Mouse (Mus musculus) cerebral cortex, adult 2 months (tissue): ENCODE results near the gene Gata3.

Experiments used
- WGBS: fragments of 180-500 bp; shearing (Covaris S2); methylation state at CpG from one replicate; pipeline ENCODE4 v1.1.7; 2018; 5-methylcytosine and 5-hydroxymethylcytosine counted together

Gene Gata3

GRCm38 (mm10) chr2:9886031-9886430 lies 3.8 kb downstream of the Gata3 start:
- 58% methylated on average over 3 of the region's 3 CpGs for WGBS

- WGBS, result 12% methylated on average over 14 of the region's 14 CpGs
Measured at GRCm38 (mm10) chr2:9885217-9885770, 4.5 kb downstream of the Gata3 start.

- WGBS, result 11% methylated on average over 15 of the region's 15 CpGs
Measured at GRCm38 (mm10) chr2:9884533-9885216, 5.2 kb downstream of the Gata3 start.

DNA sequence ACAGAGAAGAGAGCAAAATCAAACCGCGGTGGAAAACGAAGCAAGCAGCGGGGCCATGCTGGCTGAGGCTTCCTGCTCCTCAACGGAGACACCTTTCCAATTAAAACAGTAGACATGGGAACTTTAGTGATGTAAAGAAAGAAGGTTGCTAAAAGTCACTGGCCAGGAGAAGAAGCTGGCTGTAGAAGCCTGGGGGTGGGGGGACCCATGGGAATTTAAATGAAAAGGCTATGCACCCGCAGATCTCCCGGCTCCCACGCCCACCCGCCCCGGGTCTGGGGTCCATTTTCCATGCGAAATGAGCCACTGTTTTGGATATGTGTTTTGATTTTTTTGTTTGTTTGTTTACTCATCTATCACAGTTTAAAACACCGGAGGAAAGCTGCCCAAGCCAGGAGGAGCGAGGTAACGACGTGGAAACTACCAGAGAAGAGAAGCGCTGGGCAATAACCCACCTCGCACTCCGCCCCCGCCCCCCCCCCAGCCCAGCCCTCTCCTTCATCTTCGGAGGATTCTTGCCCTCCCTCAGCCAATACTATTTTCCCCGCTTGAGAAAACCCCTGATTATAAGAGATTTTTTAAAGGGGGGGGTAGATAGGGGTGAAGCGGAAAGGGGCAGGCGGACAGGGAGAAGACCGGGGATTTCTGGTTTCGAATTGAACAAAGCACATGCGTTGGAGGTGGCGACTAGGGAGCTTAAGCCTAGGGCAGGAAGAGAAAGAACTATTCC lies 5.9 kb downstream of the Gata3 start:
- WGBS, result 4% methylated on average over 27 of the region's 27 CpGs

DNA sequence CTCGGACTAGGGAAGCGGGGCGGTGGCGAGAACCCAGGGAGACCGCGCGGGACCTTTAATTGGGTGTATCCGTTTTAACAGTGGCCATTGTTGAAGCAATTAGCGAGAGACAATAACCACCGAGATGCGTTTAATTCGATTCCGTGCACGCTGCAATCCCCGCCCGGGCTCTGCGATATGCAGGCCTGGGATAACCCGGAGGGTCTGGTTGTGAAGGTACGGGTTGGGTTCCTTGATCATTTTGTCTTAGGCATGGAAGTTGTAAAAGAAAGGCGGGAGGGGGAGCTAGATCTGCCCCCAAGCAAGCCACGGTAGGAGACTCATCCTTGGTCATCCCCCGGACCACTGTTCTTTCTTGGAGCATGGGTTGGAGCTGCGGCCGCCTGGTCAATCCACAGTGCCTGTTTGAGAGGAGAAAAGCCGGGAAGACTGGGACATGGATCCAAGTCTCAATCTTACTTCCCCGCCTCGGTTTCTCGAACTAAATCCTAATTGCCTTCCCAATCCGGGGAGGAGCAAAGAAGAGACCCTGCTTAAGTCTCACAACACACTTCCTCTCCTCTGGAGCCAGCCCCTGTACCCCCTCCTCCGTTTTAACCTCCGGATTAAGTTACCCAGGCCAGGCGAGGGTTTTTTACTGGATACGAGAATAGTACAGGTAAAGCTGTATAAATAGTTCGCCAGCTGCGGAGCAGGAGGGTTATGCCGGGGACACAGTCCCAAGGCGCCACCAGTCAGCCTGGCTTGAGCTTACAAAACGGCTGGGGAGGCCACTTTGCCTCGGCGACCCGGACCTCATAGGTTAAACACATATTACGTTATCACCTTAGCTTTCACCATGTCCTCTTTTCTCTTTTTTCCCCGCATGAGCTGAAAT lies 6.7 kb downstream of the Gata3 start:
- WGBS, result 3% methylated on average over 43 of the region's 43 CpGs

GRCm38 (mm10) chr2:9882371-9882925 lies 7.4 kb downstream of the Gata3 start:
- 2% methylated on average over 39 of the region's 39 CpGs for WGBS

GRCm38 (mm10) chr2:9881611-9882023 lies 8.2 kb downstream of the Gata3 start:
- 7% methylated on average over 13 of the region's 13 CpGs for WGBS

DNA sequence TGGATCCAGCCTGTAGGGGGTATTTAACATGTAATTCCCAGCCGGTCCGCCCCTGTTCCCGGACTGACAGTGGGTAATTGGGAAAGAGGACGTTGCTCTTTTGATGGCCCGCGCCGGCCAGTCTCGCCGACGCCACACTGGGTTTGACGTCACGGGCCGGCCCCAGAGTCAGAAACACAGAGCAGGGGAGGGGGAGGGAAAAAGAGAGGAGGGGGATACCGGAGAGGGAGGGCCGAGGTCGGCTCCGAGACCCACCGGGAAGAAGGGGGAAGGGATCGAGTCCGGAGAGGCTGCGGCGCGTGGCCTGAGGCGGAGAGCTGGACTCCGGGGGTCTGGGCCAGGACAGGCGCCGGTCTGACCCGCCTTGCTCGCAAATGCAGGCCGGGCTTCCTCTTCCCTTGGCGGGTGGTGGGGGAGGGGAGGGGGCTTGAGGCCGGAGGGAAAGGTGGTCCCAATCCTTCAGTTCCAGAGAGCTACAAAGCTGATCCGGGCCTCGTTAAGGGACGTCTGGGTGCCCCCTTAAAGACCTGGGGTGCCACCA lies 8.7 kb downstream of the Gata3 start, which contains the start of gene 4930412O13Rik:
TSS of gene 4930412O13Rik (plus strand) at position 202 of the 541 bp plus-strand sequence.
- 3% methylated on average over 35 of the region's 35 CpGs for WGBS

DNA sequence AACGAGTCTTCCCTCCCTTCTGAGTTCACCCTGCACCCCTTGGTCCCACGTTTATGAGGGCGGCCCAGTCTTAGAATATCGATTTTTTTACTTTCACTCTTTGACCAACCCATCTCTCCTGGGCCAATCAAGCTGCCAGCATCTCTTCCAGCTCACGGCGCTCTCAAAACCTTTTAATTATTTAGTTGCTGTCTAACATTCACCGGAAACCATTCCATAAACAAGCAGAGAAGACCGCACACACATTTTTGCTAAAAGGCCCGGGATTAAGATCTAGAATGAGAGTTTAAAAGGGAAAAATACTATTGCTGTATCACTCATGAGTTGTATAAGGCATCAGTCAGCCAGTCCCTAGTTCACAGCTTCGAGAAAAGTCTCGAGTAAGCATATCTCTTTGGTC lies 9.6 kb downstream of the Gata3 start:
- WGBS, result 10% methylated on average over 11 of the region's 11 CpGs

DNA sequence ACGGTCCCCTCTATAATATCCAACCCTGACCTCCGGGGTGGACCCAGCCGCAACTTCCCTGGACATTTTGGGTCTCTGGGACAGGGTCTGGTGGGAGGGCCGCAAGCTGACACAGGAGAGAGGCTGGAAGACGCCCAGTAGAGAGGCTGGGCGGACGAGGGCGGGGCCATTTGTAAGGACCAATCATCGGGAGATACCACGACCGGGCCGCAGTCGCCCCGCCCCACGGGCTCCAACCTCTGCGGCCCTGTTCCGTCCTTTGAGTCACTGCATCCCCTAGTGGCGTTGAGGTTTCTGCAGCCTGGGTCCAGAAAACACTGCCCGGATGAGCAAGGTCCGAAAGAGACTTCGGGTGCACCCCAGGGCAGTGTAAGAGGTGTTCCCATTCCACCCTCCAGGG lies 10.3 kb downstream of the Gata3 start:
- WGBS, result 2% methylated on average over 21 of the region's 21 CpGs

DNA sequence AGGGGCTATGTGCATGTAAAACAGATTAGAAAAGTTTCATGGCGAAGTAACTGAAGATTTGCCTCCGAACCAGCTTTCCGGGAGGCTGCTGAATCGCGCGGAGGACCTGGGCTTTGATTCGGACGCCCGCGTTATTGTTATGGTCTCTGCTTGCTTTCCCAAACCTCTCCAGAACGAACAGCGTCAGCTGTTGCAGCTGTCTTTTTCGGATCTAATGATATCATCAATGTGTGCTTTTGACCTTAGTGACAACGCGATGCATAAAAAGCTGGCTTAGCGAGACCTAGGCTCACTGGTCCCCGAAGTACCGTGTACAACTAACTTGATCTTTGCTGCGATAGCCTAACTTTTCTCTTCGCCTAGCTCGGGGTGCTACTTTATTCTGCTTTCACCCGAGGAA lies 10.7 kb downstream of the Gata3 start:
- WGBS, result 3% methylated on average over 22 of the region's 22 CpGs

DNA sequence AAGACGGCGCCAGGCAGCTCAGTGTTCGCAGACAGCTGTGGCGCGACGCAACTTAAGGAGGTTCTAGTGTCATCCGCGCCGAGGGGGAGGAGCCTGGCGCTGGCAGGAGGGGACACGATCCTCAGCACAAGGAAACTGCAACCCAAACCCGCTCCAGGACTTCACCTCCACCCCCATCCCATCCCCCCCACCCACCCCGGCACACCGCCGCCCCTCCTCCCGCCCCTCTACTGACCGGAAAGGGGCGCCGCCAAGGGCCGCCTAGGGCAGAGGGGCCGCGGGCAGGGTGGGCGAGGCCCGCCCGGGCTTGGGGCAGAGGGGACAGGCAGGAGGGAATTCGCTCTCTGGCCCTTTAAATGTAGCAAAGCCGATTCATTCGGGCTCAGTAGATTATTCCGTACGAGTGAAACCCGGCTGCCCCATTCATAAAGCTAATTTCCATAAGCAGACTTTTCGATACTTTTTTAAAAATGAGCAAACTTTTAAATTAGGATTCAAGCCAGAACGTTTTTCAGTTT lies 11.2 kb downstream of the Gata3 start:
- WGBS, result 1% methylated on average over 33 of the region's 33 CpGs

GRCm38 (mm10) chr2:9877966-9878563 lies 11.8 kb downstream of the Gata3 start:
- WGBS, result 4% methylated on average over 19 of the region's 19 CpGs

DNA sequence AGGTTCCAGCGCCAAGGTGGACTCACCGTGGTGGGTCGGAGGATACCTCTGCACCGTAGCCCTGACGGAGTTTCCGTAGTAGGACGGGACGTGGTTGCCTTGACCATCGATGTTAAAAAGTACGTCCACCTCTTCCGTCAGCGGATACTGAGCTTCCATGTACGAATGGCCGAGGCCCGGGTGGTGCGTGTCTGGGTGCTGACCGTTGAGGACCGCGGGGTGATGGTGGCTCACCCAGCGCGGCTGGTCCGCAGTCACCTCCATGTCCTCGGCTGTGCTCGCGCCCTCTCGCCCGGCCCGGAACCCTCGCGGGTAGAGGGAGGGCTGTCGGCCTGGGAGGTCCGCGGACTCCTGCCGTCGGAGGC lies 12.5 kb downstream of the Gata3 start:
- WGBS, result 3% methylated on average over 35 of the region's 35 CpGs

DNA sequence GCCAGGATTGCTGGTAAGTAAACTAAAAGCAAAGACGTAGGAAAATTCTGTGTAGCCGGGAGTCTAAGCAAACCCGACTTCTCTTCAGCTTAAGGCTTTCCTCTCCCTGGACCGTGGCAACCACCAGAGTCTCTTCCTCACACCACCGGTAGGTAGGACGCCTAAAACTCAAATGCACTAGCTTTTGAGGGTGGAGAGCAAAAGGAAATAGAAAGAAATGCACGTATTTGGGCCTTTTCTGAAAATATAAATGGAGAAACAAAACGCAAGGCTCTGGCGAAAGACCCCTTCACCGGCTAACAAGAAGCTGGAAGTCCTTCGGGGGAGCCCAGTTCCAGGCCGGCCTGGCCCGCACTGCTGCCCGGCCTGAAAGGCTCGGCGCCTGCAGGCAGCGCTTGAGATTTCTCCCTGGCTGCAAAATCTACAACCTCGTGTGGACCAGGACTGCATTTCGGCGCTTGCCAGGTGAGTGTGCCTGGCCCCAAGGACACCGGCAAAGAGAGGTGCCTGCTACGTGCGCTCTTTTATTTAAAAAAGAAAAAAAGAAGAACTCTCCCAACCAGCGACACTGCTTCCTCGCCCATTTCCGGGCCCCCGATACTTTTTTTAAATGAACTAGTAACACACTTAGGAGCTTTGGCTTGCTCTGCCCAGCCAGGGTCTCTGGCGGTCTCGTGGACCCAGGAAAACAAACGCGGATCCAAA lies 13.1 kb downstream of the Gata3 start:
- 10% methylated on average over 31 of the region's 31 CpGs for WGBS

GRCm38 (mm10) chr2:9875676-9876357 lies 14.0 kb downstream of the Gata3 start:
- WGBS, result 33% methylated on average over 12 of the region's 12 CpGs

DNA sequence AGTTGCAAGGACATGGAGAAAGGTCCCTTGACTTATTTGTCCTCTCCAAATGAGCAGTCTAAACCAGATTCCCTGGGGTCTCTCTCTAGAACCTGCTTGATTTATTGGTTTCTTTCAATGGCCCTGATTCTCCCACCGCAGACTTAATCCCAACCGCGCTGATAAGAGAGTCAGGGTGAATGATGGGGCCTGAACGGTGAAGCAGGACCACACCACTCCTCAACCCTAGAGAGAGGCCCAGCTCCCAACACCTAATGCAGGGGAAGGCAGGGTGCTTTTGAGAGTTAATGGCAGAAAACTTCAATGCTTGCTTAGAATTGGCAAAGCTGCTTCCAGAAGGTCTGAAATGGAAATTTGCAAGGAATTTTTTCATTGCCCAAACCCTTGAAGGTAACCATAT lies 14.6 kb downstream of the Gata3 start:
- 31% methylated on average over 4 of the region's 4 CpGs for WGBS

GRCm38 (mm10) chr2:9874467-9875219 lies 15.2 kb downstream of the Gata3 start:
- 17% methylated on average over 39 of the region's 39 CpGs for WGBS

- 56% methylated on average over 2 of the region's 2 CpGs for WGBS
Measured at GRCm38 (mm10) chr2:9873757-9874156, 16.1 kb downstream of the Gata3 start.
